Mouse (Mus musculus) spleen, adult 2 months (tissue): ENCODE measurements around the gene Snapin. TPM values are rescaled to one million over a fixed set of nuclear protein-coding genes. Genes with fewer than 3 reads are reported as not detected.
A peak's percentile ranks its signal among the peaks of the same experiment; 100 is the strongest.

ENCODE experiments used
- DNase-seq, 2 experiments: peaks; one replicate each; pipeline versions ENCODE4 v3.0.0 to v3.0.0-alpha.2; 2012 to 2021; ENCODE audit warnings: low spot score in 2 of 2, low read depth in 1 of 2
- H3K27ac ChIP-seq: fragments of 200-500 bp; 2 replicates; pipeline ENCODE4 v1.5.1; 2012; ENCODE audit warnings: low read length, inconsistent platforms; ENCODE audit not compliant: insufficient read depth
- H3K27me3 ChIP-seq: fragments of 200-500 bp; 2 replicates; pipeline ENCODE4 v1.6.1; 2012; ENCODE audit warnings: mild to moderate bottlenecking, moderate library complexity, low read length, inconsistent platforms; ENCODE audit not compliant: control insufficient read depth, insufficient read depth
- H3K36me3 ChIP-seq: fragments of 200-500 bp; 2 replicates; pipeline ENCODE4 v1.6.1; 2012; ENCODE audit warnings: mild to moderate bottlenecking, low read length, inconsistent platforms; ENCODE audit not compliant: control insufficient read depth, insufficient read depth
- H3K4me1 ChIP-seq: fragments of 200-500 bp; 2 replicates; pipeline ENCODE4 v1.6.1; 2011; ENCODE audit warnings: inconsistent platforms; ENCODE audit not compliant: control insufficient read depth, insufficient read depth, insufficient read length
- H3K4me3 ChIP-seq: fragments of 200-500 bp; 2 replicates; pipeline ENCODE4 v1.5.1; 2011; ENCODE audit warnings: mild to moderate bottlenecking, inconsistent platforms; ENCODE audit not compliant: insufficient read depth, insufficient read length; ENCODE audit errors: extremely low read depth
- CTCF ChIP-seq: fragments of 200-500 bp; IDR thresholded peaks from 2 replicates; pipeline ENCODE4 v1.5.1; 2011; ENCODE audit warnings: mild to moderate bottlenecking, inconsistent platforms; ENCODE audit not compliant: insufficient read depth, insufficient read length, insufficient replicate concordance; ENCODE audit errors: extremely low read depth
- POLR2A ChIP-seq: fragments of 200-500 bp; IDR thresholded peaks from 2 replicates; pipeline ENCODE4 v1.6.1; 2011; ENCODE audit warnings: low read depth, low read length, inconsistent platforms
- WGBS: fragments of 180-500 bp; shearing (Covaris S2); methylation state at CpG from one replicate; pipeline ENCODE4 v1.1.7; 2018; 5-methylcytosine and 5-hydroxymethylcytosine counted together
- polyA plus RNA-seq: library from polyadenylated mRNA; depleted of rRNA; stranded (reverse); fragments of >200 nt; gene quantifications from 2 replicates; pipeline ENCODE4 v1.2.3, GENCODE M21; 2012

Snapin gene
- polyA plus RNA-seq, 1 experiment = 12.4 TPM

GRCm38 (mm10) chr3:90513796-90514590, 23.2 kb upstream of the Snapin start, which contains the start of the genes S100a1 and S100a13:
S100a1 (minus strand) TSS chr3:90514392.
S100a13 (plus strand) TSS chr3:90514435.
- H3K27ac ChIP-seq = peak within 1 kb of the TSS; percentile 14
- H3K36me3 ChIP-seq = 0 out of 2 replicates have a peak, but pooled peaks cover 1% of the 10 kb centered on the region
- no peak for DNase-seq
- H3K4me3 ChIP-seq = peak within 1 kb of the TSS; percentile 66
- H3K4me1 ChIP-seq = peaks cover 10% of the 10 kb centered on the region; the same call in 1 of the 2 replicates
- no peak for TF ChIP-seq CTCF
- no peak for TF ChIP-seq POLR2A
- H3K27me3 ChIP-seq = no peaks in the 10 kb centered on the region
- 9% methylated on average over 25 of the region's 25 CpGs for WGBS

DNA sequence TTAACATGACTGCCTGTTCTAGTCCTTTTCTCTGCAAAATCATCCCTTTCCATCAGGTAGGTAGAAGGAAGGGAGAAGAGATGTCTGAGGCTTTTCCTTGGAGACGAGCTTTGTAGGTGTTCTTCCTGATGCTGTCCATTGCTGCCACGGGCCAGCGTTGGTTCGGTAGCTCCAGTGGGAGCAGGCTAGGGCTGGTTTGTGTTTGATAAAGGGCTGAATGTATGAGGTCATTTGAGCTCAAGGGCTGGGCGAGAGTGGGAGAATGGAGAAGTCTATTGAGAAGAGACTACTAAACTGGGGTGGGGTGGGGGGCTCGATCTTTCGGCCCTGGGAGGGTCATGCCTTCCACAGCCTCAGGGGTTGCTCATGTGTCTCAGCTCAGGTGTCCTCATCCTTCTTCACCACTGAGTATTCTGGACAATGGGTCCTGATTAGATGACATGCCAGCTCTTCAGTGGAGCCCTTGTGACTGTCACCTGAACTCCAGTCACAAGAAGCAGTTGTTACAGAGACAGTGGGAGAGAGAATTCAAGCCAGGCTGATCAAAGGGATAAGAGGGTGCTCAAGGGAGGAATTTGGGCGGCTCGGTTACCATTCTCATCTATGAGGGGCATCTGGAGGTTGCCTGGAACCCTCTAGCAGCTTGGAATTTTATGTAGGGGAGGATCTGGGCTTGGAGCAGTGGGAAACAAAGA, 22.3 kb upstream of the Snapin start:
- 88% methylated on average over 9 of the region's 9 CpGs for WGBS
- H3K4me3 ChIP-seq = no peak overlapping the region
- no peak overlapping the region for H3K27ac ChIP-seq

GRCm38 (mm10) chr3:90512276-90512675, 21.4 kb upstream of the Snapin start:
- WGBS = 94% methylated on average over 5 of the region's 5 CpGs
- Histone ChIP-seq H3K36me3 (peaks cover 2% of the 10 kb centered on the region), H3K4me1 (peaks cover 15% of the 10 kb centered on the region; the same call in 1 of the 2 replicates), H3K27me3 (no peaks in the 10 kb centered on the region), H3K4me3 (no peak overlapping the region), H3K27ac (no peak overlapping the region)
- TF ChIP-seq CTCF = no peak
- no peak for TF ChIP-seq POLR2A
- DNase-seq = no peak

More for the DNA sequence above, 22.3 kb upstream of the Snapin start:
- H3K4me1 ChIP-seq = peaks cover 14% of the 10 kb centered on the region; the same call in 1 of the 2 replicates
- no peak for DNase-seq
- TF ChIP-seq POLR2A (no peak), CTCF (no peak)
- no peaks in the 10 kb centered on the region for H3K27me3 ChIP-seq
- no peaks in the 10 kb centered on the region for H3K36me3 ChIP-seq

- TF ChIP-seq CTCF (no peak), POLR2A (no peak)
- H3K27me3 ChIP-seq = no peaks in the 10 kb centered on the region
- no peak for DNase-seq
- peaks cover 16% of the 10 kb centered on the region for H3K36me3 ChIP-seq
- peaks cover 8% of the 10 kb centered on the region; the same call in 1 of the 2 replicates for H3K4me1 ChIP-seq
- H3K4me3 ChIP-seq = peak overlapping the region; percentile 12; the same call in 1 of the 2 replicates
- 11% methylated on average over 2 of the region's 2 CpGs for WGBS
- peak overlapping the region; percentile 76 for H3K27ac ChIP-seq
Measured at GRCm38 (mm10) chr3:90509747-90510123, 18.9 kb upstream of the Snapin start.

DNA sequence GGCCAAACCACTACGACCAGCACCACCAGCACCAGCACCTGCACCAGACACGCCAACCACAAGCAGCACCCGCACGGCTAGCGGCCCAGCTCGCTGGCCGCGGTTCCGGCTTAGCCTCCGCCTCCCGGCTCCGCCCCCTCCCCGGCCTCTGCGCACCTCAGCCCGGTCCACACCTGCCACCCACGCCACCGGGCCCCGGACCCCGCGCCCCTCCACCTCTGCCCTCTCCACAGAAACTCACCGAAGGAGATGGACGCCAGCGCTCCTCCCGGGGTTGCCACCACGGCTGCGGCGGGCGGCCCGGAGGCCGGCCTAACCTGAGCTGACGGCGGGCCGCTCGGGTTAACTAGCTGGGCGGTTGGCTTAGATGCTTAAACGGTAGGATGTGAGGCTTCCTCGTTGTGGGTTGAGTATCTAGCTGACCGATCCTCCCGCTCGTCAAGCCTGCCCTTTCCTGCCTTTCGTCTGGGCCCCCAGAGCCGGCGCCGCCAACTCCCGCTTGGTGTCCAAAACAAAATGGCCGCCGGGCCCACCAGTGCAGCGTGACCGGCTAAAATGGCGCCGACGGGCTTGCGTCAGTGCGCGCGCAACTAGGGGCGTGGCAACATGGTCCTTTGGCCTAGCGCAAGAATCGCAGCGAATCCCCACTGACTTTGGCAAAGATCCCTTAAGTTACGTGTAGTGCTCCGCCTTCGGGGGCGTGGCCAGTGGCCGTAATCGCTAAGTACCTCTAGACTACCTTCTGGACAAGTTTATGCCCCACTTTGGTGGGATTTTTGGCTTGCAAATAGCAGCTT, 18.3 kb upstream of the Snapin start, which contains the start of gene Chtop:
Chtop (minus strand) TSS at position 549 of the 797 bp plus-strand sequence.
- TF ChIP-seq POLR2A (no peak; the same call in none of the 2 replicates), CTCF (no peak)
- Histone ChIP-seq H3K36me3 (peaks cover 18% of the 10 kb centered on the region), H3K4me1 (peaks cover 8% of the 10 kb centered on the region; the same call in 1 of the 2 replicates), H3K4me3 (peak within 1 kb of the TSS; percentile 98), H3K27ac (peak within 1 kb of the TSS; percentile 95), H3K27me3 (no peaks in the 10 kb centered on the region)
- peak; percentile 97 to 99 for DNase-seq
- under 1% methylated on average over 66 of the region's 66 CpGs for WGBS

DNA sequence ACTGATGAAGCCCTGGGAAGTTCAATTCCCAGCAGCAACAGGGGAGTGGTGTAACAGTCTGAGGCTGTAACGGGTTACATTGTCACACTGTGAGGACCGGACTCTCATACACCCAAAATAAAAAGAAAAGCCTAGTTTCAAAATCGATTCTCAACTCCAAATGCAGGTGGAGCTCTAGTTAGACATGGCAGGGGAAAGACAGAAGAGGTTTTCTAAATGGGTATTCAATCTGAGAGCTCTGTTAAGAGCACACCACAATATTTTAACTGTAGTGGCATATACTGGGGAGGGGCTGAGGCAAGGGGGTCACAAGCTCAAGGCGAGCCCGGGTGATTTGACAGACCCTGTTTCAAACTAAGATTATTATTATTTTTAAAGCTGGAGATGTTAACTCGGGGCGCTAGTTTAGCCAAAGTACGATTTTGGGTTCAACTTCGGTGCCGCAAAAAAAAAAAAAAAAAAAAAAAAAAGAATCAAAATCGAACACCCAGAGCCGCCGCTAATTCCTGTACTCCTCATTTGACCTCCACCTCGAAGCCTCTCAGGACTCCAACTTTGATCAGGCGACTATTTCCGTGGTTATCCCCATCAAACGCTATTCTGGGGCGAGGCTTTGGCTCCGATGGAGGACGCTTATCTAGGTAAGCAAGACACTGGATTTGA, 17.6 kb upstream of the Snapin start:
- 2% methylated on average over 20 of the region's 20 CpGs for WGBS
- Histone ChIP-seq H3K4me3 (peak overlapping the region; percentile 98), H3K27ac (peak overlapping the region; percentile 95), H3K27me3 (no peaks in the 10 kb centered on the region), H3K4me1 (peaks cover 5% of the 10 kb centered on the region; the same call in 1 of the 2 replicates), H3K36me3 (peaks cover 21% of the 10 kb centered on the region)
- no peak for DNase-seq
- TF ChIP-seq POLR2A (no peak), CTCF (no peak)
